8 mouse cellular contexts compared by ENCODE assay signal in the genomic region with DNA sequence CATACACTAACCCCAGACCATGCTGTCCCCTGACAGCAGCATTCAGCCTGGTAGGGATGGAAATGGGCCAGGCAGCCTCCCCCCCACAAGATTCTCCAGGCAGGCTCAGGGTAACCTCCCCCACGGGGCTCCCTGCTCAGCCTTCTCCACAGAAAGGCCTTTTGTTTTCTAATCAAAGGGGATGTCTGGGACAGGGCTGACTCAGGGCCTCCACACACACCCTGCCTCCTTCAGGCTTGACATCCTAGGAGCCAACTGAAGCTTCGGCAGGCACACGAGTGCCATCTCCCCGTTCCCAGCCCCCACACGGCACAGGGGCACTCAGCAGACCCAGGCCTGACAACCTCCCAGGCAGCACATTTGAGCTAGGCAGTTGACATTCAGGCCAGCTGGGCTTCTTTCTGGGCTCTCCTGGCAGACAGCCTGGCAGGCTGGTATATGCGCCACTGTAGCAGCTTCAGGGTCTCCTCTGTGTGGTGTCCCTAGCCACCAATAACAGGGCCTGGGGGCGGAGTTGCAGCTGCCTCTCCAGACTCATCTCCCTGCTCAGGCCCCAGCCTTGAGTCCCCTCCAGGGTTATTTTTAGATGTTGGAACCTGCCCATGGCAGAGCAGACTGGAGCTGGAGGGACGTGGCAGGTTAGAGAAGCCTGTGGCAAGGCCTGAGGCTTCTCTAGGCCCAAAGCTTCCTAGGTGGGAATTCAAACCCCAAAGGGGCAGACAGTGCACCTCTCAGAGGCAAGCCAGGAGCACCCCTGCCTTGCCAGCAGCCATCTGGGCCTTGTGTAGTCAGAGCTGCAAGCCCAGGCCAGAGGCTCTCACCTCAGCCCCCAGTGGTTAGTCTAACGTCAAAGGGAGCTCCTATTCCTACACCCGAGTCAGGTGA. TPM values are rescaled to one million over a fixed set of nuclear protein-coding genes. Genes with fewer than 3 reads are reported as not detected.
DNase-seq lines count a peak whose midpoint lies in the region; ATAC-seq and TF ChIP-seq lines count a peak whose summit lies in the region.

No protein-coding gene starts in this region.

- TF ChIP-seq RAD21 in MEL (IDR thresholded peaks at IDR 0.05; ENCODE audit: low read depth, low read length), result no peak

- peaks cover 9 to 13% of the 10 kb centered on the region in 2 experiments for H3K4me1 ChIP-seq in MEL (ENCODE audit: control insufficient read depth in 1 of 2, insufficient read depth in 2 of 2, low read length in 2 of 2)
- peaks cover 36% of the 10 kb centered on the region for H3K4me1 ChIP-seq in forebrain, embryonic 16.5 days (replicated peaks; ENCODE audit: control insufficient read depth, insufficient read depth, low read length)

- no peak for TF ChIP-seq CTCF in MEL (IDR thresholded peaks at IDR 0.05 in 2 of 3, conservative IDR thresholded peaks at IDR 0.05 in 1 of 3; ENCODE audit: control insufficient read depth in 1 of 3, insufficient read depth in 1 of 3, low read depth in 2 of 3, low read length in 3 of 3, poor library complexity in 1 of 3, severe bottlenecking in 1 of 3)

- H3K36me3 ChIP-seq in MEL (ENCODE audit: control insufficient read depth in 1 of 2, insufficient read depth in 2 of 2, low read length in 2 of 2), result peaks cover 0 to 7% of the 10 kb centered on the region in 2 experiments; a peak in 3 of 4 replicates
- H3K36me3 ChIP-seq in forebrain, embryonic 16.5 days (ENCODE audit: control insufficient read depth, insufficient read depth), result peaks cover 28% of the 10 kb centered on the region

- TF ChIP-seq EP300 in MEL (IDR thresholded peaks at IDR 0.05; ENCODE audit: low read depth in 1 of 2, low read length in 2 of 2), result no peak

- WGBS in forebrain, embryonic 16.5 days, result 8% methylated on average over 10 of the region's 10 CpGs

- no peaks in the 10 kb centered on the region for H3K27me3 ChIP-seq in MEL (ENCODE audit: control insufficient read depth in 1 of 2, insufficient read depth in 2 of 2, low read length in 2 of 2)
- no peaks in the 10 kb centered on the region for H3K27me3 ChIP-seq in forebrain, embryonic 16.5 days (replicated peaks; ENCODE audit: control insufficient read depth, insufficient read depth, low read length)

- TF ChIP-seq POLR2A in MEL (IDR thresholded peaks at IDR 0.05; ENCODE audit: control insufficient read depth in 1 of 2, insufficient read depth in 1 of 2, low read depth in 1 of 2, low read length in 2 of 2, poor library complexity in 1 of 2), result no peak

- ATAC-seq in forebrain, embryonic 16.5 days, result peak; percentile 89

- H3K4me2 ChIP-seq in forebrain, embryonic 16.5 days (ENCODE audit: low read length), result peak overlapping the region; percentile 18; the same call in 1 of the 2 replicates

- no peak overlapping the region for H3K9ac ChIP-seq in MEL (ENCODE audit: control insufficient read depth, low read depth, low read length, poor library complexity, severe bottlenecking)
- H3K9ac ChIP-seq in forebrain, embryonic 16.5 days (replicated peaks; ENCODE audit: low read depth, low read length), result peak overlapping the region; percentile 60

- H3K79me2 ChIP-seq in MEL (ENCODE audit: control insufficient read depth, insufficient read depth, low read length, poor library complexity), result no peaks in the 10 kb centered on the region

- H3K4me3 ChIP-seq in MEL (ENCODE audit: control insufficient read depth in 1 of 2, insufficient read depth in 1 of 2, low read depth in 2 of 2, low read length in 2 of 2), result no peak overlapping the region
- no peak overlapping the region for H3K4me3 ChIP-seq in forebrain, embryonic 16.5 days (replicated peaks; ENCODE audit: low read length)

- intact Hi-C loops in heart, postnatal 14 days (cut with DNase I), result loop anchor here (5.0 kb wide), 1 partner anchor 35 kb away; no protein-coding TSS in a partner anchor

- peak; percentile 20 for DNase-seq in MEL (ENCODE audit: low read depth, low spot score)
- peak; percentile 71 for DNase-seq in cerebellum, adult 11 months
- peak; percentile 74 to 92 for DNase-seq in heart, postnatal 14 days
- peak; percentile 77 to 87 for DNase-seq in layer of hippocampus, adult 8-10 months (ENCODE audit: low spot score in 2 of 2)
- DNase-seq in lung, postnatal 10 days, result peak; percentile 91
- peak; percentile 91 for DNase-seq in skeletal muscle tissue, adult 2 months (ENCODE audit: low read depth, low spot score)
- no peak for DNase-seq in thymus, postnatal 36 days

- H3K27ac ChIP-seq in MEL (ENCODE audit: control insufficient read depth, low read depth, low read length), result no peak overlapping the region; the same call in 1 of the 2 replicates
- peak overlapping the region; percentile 98 for H3K27ac ChIP-seq in forebrain, embryonic 16.5 days (ENCODE audit: low read length)

- no peaks in the 10 kb centered on the region for H3K9me3 ChIP-seq in MEL (replicated peaks; ENCODE audit: insufficient read depth, low read length)
- H3K9me3 ChIP-seq in forebrain, embryonic 16.5 days (ENCODE audit: control insufficient read depth, low read length), result no peaks in the 10 kb centered on the region

TF ChIP-seq in MEL, 35 proteins besides CTCF, POLR2A, EP300 and RAD21:
- TF ChIP-seq NELFE (IDR thresholded peaks at IDR 0.05; ENCODE audit: low read depth, low read length), result no peak
- TF ChIP-seq MEF2A (IDR thresholded peaks at IDR 0.05; ENCODE audit: extremely low read depth, insufficient replicate concordance, low read depth, low read length, poor library complexity, severe bottlenecking), result 0 out of 2 replicates have a peak, but pooled peaks have one; percentile 16
TF ChIP-seq in MEL: peak in this region for 1.

RNA-seq across cellular contexts. Expression of gene Ctrb1, which starts 26.0 kb away (rescaled TPM):
- not detected in 2 replicates for total RNA-seq in MEL (2012; rRNA removed)
- not detected for polyA plus RNA-seq in MEL (2012; ENCODE audit: insufficient read depth in 1 of 2, insufficient read length in 2 of 2, low read depth in 1 of 2, low replicate concordance in 2 of 2, missing spikeins in 1 of 2)
- not detected in 2 replicates for polyA plus RNA-seq in forebrain, embryonic 16.5 days (2015; fragmentation: Nextera tagmentation; extraction: Ambion mirVana)
- not detected for total RNA-seq in heart, postnatal 14 days (2021)
- not detected for total RNA-seq in layer of hippocampus, adult 8-10 months (2022)

RNA-seq across cellular contexts. Expression of gene Bcar1, which starts 26.8 kb away (rescaled TPM):
- 6.5 and 7.5 TPM in 2 replicates for total RNA-seq in MEL (2012; rRNA removed)
- 10 to 100 TPM in 1 of 2 experiments, not detected in 1; 17.4 TPM for polyA plus RNA-seq in MEL (2012; ENCODE audit: insufficient read depth in 1 of 2, insufficient read length in 2 of 2, low read depth in 1 of 2, low replicate concordance in 2 of 2, missing spikeins in 1 of 2)
- polyA plus RNA-seq in forebrain, embryonic 16.5 days (2015; fragmentation: Nextera tagmentation; extraction: Ambion mirVana), result 45.9 and 52.5 TPM in 2 replicates
- total RNA-seq in heart, postnatal 14 days (2021), result 10 to 100 TPM; 27.1 to 35.7 TPM
- total RNA-seq in layer of hippocampus, adult 8-10 months (2022), result 10 to 100 TPM; 58.8 to 73.3 (median 62.6) TPM

Comparison
In these comparisons a context has a peak if more than half of its experiments do, and no peak if none do; other contexts are left out.
1. DNase-seq: peak in MEL (single experiment), cerebellum, adult 11 months (single experiment), heart, postnatal 14 days (2 of 2), layer of hippocampus, adult 8-10 months (2 of 2), lung, postnatal 10 days (single experiment) and skeletal muscle tissue, adult 2 months (single experiment); none in thymus, postnatal 36 days (0 of 2).